Mouse (Mus musculus): ENCODE results near the gene Lasp1.

DNA sequence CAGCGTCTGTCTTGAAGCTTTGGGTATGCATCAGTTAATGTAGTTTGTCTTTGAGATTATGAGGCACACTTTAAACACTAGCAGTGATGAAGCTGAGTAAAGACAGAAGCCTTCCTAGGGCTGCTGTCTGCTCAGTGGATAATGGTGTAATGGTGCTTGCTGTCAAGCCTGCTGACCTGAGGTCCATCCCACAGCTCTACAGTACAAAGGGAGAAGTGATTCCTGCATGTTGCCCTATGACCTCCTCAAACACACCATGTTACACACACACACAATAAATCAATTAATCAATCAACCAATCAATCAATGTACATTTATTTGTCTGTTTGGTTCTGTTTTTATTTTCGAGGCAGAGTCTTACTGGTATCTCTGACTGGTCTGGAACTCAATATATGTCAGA lies 63.3 kb downstream of the Lasp1 start:
- TF ChIP-seq CTCF (IDR thresholded peaks at IDR 0.05; ENCODE audit: control insufficient read depth, insufficient read depth, insufficient replicate concordance, low read depth, low read length) (no peak), POLR2A (IDR thresholded peaks at IDR 0.05; ENCODE audit: control insufficient read depth, low read depth, low read length) (no peak)
